Mouse (Mus musculus): Measurements from ENCODE around the gene Usp30.

DNA sequence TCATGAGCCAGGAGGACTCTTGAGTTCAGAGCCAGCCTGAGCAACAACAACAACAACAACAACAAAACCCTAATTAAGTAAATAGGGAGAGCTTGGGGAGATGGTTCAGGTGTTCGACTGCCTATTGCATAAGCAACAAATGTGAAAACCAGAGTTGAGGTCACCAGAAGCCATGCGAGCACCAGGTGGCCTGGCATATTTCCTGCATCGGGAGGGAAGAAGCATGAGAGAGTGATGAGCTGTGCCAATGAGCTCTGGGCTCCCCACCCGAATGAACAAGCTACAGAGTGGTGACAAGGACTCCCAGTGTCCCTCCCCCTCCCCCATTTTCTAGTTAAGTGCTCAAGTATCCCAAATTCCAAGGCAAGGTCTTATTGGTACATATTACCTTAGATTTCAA lies 36.6 kb downstream of the Usp30 start:
- TF ChIP-seq POLR2A (IDR thresholded peaks at IDR 0.05; ENCODE audit: control insufficient read depth, low read depth, low read length) (no peak), CTCF (IDR thresholded peaks at IDR 0.05; ENCODE audit: control insufficient read depth, insufficient read depth, insufficient replicate concordance, low read depth, low read length) (no peak)

All from testis, adult 2 months (tissue).